Mouse (Mus musculus) heart, postnatal 25 days (tissue): Measurements from ENCODE around the gene Elovl6. TPM values are rescaled to one million over a fixed set of nuclear protein-coding genes. Genes with fewer than 3 reads are reported as not detected.

Experiments used
- DNase-seq: peaks from one replicate; pipeline ENCODE4 v3.0.0; 2022; ENCODE audit warnings: low spot score
- intact Hi-C: fragments of 180-260 bp; cut with DNase I; formaldehyde crosslinking; loops from one replicate; pipeline ENCODE4 v1.15.1; 2025
- total RNA-seq, 2 experiments: library from RNA; stranded (reverse); gene quantifications; 2 replicates each; pipeline ENCODE4 v1.2.3; 2021

Elovl6 gene
- total RNA-seq, 2 experiments from 2014 or later = 1.4 to 1.5 TPM

DNA sequence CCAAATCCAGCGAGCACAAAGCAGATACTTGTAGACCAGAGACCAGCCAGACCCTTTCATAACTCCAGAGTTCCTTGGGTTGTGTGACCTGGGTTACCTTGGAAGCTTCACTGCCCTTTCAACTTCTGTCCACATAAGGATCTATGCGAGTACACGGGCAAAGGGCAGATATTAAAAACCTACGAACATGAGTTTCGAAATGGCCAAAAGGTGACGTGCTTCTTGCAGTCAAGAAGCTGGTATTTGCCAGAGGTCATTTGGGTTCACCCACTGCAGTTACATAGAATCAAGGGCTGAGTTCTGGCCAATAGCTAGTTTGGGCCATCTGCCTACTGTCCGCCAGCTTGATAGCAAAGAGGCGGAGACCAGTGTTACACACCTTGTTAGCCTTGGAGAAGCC, 59.6 kb downstream of the Elovl6 start:
- intact Hi-C loops = no loop called here
- DNase-seq = no peak

DNA sequence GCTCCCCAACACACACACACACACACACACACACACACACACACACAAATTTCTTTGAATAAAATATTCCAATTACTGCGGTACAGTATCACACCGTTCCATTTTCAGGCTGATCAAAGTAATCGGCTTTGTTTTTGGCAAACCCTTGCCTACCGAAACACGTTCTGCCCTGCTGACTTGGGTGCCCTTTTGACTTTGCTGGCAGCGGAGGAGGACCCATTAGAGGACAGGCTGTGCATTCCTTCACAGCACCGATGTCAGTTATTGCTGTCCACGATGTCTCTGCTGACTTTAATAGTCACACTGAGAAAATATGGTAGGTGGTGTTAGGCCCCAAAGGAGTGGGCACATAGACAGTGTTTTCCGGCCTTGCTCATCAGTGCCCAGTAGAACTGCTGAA, 60.8 kb downstream of the Elovl6 start:
- intact Hi-C loops = no loop called here
- DNase-seq = no peak

DNA sequence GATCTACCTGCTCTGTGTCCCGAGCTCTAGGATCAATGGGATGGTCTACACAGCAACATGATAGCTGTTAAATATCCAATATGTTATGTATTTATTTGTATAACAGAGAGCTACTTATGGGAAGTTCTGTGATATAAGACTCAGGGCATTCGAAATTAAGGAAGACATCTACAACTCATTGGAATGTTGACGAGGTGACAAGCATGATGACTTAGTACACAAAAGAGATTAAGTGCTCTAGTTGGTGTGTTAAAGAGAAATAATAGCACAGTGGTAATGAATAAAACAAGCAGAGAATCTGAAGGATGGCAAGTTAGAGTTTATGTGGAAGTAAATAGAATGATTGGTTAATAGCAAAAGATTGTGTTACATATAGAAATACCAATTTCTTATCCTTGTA, 61.6 kb downstream of the Elovl6 start:
- intact Hi-C loops = no loop called here
- DNase-seq = no peak

DNA sequence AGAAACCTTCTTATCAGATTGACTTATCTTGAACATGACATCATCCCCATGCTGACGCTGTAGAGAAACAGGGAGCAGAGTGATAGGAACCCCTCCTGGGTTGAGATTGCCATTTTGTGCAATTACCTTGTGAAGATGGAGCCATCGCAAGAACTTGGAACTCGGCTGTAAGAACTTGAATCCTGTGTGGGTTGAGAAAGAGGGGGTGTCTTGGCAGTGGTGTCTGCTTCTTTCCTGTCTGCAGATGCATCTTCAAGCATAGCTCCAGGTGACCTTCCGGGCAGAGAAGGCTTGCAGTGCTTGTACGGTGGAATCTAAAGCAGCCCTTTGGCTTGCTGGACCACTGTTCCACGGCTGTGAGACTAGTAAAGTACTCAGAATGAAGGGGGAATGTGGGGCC, 63.9 kb downstream of the Elovl6 start:
- DNase-seq = no peak
- intact Hi-C loops = no loop called here

DNA sequence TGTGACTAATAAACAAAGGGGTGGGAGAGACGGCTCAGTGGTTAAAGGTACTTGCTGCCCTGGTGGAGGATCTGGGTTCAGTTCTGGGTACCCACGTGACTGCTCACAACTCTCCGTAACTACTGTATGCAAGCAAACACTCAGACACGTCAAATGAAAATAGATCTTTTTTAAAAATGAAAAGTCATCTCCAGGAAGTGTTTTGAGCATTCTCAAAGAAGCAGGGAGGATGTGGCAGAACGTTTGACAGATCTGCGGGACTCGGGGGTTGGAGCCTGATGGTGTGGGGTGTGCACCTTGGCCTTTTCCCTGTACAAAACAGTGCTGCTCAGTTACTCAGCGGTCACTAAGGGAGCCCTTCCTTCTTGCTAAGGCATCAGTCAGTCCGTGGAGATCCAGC, 70.1 kb downstream of the Elovl6 start:
- intact Hi-C loops = no loop called here
- no peak for DNase-seq

DNA sequence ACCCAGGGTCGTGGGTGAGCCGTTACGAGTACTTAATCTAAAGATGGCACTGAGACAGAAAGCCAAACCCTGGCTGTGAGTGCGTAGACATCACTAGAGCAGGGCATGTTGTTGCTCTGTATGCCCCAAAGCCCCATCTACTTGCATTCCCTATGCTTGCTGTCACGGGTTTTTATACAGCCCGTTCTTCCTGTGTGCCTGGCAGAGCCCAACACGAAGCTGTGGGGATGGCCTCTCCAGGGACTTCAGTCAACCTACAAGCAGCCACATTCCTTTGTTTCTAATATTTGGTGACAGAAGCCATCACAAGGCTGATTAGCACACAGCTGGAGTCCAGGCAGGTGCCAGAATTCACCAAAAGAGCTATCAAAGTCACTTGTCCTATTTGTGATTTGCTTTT, 73.3 kb downstream of the Elovl6 start:
- no peak for DNase-seq
- intact Hi-C loops = no loop called here

DNA sequence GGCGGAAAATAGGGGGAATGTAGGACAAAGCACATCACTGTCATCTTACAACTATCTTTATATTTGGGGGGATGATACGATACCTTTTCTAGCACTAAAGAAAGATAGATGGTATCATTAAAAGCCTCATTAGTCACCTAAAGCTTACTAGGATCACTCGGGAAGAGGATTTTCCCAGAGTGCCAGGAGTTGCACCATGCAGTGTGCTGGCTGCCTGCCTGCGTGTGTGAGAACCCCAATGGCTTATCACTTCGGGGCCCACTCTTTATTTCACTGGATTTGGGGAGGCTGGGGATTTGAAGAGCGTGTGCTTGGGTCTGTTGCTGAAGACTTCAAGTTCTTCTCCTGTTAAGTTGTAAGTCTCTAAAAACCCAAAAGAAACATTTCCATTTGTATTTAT, 73.8 kb downstream of the Elovl6 start:
- intact Hi-C loops = no loop called here
- DNase-seq = no peak

DNA sequence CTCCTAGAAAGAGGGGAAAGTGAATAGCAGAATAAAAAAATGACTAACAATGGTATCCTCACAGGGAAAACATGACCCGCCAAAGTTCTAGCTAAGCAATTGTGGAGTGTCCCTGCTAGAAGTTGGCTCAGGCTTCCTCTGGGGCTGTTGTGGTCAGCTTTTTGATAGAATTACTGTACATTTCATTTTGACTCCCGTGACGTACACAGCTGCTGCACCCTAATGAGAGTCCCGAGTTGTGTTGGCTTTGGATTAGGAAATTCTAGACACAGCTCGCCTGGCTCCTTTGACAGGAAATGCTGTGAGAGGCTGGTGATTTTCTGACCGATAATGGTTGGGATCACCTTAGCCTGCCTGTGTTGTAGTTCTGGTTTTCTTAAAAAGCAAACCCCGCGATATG, 79.5 kb downstream of the Elovl6 start:
- DNase-seq = no peak
- intact Hi-C loops = no loop called here

DNA sequence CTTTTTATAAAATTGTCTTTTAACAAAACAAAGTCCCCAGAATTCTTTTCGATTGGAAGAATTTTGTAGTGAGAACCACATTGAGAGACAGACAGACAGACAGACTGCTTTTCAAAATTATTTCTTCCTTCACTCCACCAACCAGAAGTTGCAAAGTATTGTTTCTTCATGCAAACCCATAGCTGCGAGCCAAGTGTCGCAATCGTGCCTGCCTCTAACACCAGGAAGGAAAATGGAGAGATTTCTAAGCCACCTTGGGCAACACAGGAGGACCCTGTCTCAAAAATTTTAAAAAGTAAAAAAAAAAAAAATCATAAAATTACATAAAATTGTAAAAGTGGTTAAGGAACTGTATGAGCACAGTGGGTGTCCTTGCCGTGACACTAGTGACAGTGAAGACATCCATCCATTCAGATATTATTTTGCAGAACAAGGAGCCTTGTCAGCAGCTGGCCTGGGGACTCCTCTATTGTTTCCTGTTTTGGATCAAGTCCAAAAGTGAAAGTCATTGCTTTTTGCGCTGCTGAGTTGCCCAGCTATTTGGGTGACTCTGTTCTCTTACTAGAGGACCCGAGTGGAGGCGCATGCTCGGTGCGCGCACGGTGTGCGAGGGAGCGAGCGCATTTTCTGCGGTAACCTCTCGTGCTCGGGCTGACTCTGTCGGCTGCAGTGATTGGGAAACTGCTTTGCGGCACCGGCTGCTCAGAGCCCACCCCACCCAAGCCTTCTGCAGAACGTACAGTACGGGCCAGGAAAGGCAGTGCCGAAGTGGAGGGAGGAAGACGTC, 80.3 kb downstream of the Elovl6 start:
- DNase-seq = no peak
- intact Hi-C loops = no loop called here

DNA sequence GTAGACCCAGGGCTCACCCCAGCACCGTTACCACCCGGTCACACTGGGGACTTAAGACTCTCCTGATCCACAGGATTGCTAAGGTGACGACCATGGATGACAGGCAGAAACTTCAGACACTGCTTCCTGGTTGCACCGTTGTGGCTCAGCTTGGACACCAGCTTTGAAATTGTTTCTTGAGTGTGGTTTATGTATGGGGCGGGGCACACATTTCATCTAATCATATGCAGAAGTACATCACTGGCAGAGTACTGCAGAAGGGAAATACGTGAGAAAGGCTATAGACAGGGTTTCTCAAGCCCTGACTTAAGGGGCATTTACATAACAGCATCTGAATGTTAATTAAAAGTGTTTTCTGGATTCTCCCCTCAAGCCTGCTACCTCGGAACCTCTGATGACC, 81.6 kb downstream of the Elovl6 start:
- intact Hi-C loops = no loop called here
- DNase-seq = no peak

DNA sequence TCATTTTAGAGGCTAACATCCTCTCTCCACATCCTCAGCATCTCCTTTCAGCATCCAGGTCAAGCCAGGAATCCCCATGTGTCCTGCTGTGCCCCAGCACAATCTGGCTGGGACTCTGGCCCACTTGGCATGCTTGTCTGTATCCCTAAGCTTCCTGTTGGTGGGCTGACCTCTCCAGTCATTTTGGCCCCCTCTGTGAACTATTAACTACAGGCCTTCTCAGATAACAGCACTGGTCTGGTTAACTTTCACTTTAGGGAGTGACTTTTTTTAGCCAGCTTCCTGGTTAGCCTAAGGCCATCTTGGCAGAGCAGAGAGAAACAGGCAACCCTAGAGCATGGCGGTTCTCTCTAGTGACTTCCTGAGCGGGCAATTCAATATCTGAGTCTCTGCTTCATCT, 82.1 kb downstream of the Elovl6 start:
- no peak for DNase-seq
- intact Hi-C loops = no loop called here

DNA sequence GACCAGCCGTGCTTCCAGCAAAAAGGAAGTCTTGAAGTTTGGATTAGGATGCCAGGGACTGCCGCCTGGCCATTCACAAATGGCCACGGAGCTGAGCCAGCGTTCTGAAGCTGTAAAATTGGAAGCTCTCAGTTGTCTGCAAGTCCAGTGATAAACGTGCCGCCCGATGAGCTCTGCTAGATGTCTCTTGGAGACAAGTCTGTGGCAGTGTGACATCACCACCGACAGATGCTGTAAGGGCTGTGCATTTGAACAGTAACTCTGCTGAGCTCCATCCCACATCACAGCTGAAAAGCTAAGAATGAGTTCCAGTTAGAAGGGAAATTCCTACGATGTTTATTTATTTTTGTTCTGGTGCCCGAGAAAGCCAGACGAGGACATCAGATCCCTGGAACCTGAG, 85.3 kb downstream of the Elovl6 start:
- intact Hi-C loops = no loop called here
- no peak for DNase-seq

DNA sequence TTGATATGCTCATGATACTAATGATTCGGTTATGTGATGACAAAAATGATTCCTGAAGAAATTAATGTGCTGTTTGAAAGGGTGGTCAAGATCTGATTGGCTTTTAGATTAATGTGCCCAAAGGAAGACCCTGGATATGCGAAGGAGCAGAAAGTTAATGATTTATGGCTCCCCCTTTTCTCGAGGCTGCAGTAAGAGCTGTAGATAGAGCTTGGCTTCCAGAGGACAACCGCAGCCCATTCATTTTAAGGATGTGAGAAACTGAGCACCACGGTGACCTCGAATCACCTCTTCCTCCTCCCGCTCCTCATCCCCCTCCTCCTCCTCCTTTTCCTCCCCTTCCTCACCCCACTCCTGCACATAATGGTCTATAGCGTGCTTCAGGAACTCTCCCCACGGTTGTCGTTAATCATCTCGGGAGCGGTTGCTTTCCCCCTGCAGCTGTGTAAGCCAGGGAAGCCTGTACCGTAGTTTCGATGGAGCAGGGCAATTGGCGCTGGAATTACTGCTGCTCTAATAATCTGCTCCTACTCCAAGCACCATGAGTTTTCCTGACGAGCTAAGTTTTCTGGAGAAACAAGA, 87.1 kb downstream of the Elovl6 start:
- intact Hi-C loops = no loop called here

DNA sequence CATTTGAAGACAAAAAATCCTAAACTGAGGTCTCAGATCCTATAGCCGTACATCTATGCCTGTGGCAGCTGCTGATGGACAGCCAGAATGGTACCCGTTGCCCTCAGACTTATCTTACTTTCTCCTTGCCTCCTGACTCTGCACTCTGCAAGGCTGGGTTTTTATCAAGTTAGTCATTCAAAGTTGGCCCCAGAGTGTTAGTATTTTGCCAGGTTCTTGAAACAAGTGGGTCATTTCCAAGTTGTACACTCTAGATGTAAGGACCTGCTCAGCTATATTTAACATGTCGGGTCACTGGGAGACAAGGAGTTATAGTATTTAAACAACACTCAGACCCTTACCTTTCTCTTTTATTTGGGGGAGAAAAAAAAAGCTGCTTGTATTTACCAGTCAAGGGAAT, 88.6 kb downstream of the Elovl6 start:
- no peak for DNase-seq
- intact Hi-C loops = no loop called here

More for the DNA sequence above, 87.1 kb downstream of the Elovl6 start:
- no peak for DNase-seq

DNA sequence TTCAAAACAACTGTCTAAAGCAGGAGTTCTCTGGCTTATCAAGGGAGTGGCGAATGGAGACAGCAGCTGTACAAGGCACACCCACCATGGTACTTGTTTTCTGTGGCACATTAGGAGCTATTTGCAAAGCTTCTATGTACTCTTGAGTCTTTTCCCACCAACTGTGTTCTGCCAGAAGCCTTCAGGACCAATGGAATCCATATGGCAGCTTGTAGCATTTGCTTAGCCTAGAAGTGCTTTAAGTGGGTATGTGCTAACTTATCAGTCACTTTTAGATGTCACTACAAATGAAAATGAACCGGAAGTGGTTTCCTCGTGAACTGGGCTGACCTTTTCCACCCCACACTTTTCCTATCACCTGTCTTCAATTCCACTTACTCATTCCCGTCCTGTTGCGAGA, 89.1 kb downstream of the Elovl6 start:
- no peak for DNase-seq
- intact Hi-C loops = no loop called here

DNA sequence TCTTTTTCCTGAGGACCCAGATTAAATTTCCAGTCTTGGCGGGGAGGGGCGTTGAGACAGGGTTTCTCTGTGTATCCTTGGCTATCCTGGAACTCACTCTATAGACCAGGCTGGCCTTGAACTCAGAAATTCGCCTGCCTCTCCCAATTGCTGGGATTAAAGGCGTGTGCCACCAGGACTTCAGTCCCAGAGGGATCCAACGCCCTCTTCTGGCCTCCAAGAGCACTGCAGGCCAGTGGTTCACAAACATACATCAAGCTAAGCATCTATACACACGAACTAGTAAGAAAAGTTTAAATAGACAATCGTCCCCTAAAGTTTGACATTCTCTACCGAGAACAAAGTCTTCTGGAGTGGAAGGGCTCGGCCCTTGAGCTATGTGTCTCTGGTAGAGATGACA, 90.0 kb downstream of the Elovl6 start:
- intact Hi-C loops = no loop called here
- DNase-seq = no peak

DNA sequence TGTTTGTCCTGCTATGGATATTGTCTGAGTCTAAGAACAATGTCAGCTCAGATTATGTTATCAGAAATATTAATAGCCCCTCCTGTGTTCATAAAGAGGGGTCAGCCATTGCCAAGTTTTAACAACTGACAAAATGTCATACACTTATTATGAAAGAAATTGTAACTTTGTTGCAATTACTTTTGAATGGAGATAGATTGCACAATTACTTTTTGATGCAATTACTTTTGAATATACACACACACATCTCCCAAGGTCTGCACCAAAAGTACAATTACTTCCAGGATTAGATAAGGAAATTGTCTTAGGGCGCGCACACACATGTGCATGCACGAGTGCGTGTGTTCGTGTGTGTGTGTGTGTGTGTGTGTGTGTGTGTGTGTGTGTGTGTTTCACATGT, 90.5 kb downstream of the Elovl6 start:
- intact Hi-C loops = no loop called here
- no peak for DNase-seq

DNA sequence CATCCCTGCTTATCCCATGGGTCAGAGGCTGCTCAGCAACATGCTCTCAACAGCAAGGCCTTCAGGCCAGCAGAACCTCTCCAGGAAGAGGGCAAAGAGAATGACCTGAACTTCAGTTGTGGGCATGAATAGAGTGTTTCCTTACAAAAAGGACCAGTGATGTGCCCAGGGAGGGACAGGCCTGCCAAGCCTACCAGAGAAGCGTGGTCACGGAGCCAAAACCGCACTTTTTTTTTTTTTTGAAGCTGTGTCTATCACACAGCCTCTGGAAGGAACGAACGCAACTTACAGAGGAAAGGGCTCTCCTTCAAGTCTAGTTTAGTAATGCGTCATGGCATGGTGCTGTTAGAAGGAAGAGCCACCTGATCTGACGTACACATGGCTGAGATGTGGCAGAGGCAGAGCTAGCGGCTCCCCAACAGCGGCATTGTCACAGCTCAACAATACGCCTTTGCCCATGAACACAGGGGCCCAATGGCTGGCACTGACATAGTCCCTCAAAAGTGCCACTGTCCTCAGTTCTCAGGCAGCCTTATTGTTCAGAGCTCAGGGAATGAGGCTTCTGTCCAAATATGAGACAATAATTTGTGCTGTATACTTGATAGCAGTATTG, 92.1 kb downstream of the Elovl6 start:
- intact Hi-C loops = no loop called here
- DNase-seq = no peak

DNA sequence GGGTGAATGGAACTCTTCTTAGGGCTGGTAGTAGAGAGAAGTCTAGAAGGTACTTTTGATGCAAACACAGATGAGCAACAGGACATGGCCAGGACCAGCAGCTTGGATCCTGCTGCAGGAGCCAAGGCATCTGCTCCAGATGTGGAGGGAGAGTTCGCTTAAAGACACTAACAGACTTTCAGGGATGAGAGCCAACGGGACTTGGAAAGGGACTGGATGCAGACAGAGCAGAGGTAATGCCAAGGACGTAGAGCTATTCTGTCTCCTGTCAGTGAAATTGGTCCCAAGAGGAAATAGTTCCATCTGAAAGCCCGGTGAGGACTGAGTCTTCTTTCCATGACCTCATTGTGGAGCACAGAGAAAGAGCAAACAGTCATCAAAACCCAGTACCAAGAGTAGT, 95.1 kb downstream of the Elovl6 start:
- DNase-seq = no peak
- intact Hi-C loops = no loop called here

DNA sequence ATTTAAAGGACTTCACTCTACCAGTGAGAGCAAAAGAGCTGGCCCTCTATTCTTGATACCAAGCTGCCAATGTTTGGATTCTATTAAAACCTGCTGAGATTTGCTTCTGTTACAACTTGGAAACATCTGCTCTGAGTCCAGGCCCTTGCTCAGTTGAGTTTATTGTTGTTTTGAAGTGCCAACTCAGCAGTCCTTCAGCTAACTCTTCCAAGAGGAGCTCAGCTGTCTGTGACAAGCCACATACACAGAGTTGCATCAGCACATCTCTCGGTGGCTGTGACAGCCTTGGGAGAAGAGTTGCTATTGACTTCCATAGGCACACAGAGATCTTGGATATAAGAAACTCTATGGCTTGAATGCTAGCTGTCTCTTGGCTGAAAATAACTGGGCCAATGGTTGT, 98.9 kb downstream of the Elovl6 start:
- intact Hi-C loops = no loop called here
- no peak for DNase-seq

DNA sequence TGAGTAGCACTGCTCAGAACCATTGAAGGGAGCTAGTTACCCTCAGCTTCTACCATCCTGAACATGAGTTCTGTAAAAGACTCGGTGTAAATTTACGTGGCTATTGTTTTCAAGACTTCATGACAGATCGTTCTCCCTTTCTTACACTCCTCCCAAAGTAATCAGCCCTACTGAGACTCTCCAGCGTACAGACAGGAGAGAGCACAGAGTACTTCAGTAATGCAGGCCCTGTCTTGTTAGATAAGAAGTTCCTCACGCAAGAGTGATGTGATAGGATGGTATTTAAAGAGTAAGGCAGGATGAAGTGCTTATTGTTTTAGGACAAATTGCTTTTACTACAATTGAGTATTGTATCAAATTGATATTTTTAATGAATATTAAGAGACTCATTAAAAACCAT, 99.7 kb downstream of the Elovl6 start:
- DNase-seq = no peak
- intact Hi-C loops = no loop called here

DNA sequence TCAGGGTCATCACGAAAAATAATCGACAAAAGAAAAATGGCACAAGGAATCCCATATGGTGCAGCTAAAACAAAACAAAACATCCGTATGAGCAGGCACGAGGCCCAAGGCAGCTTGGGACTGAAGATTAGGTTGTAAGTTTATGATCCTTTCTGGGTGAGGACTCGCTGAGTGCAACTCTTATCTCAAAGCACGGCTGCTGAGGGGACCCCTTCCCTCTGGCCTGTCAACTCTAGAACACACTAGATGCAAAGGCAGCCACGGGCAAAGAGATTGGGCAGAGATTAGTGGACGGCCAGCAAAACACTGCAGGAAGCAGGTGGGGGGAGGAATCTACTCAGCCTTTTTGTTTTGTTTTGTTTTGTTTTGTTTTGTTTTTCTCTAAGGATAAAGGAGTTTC, 101.4 kb downstream of the Elovl6 start:
- no peak for DNase-seq
- intact Hi-C loops = no loop called here
